Comparison of ENCODE assay signal across 20 mouse cellular contexts in genomic region chr11:61307795-61308194, GRCm38 (mm10). TPM values are rescaled to one million over a fixed set of nuclear protein-coding genes. Genes with fewer than 3 reads are reported as not detected.
DNase-seq lines count a peak whose midpoint lies in the region; ATAC-seq and TF ChIP-seq lines count a peak whose summit lies in the region.
"Had no signal": no experiment of that assay in that cellular context is flagged by ENCODE, and none has a peak within 500 bp of the region (broad histone marks: within the 10 kb centered on the region; RNA-seq: fewer than 3 reads in every experiment).

No protein-coding gene starts in this region.

- no peak for TF ChIP-seq CTCF in layer of hippocampus, adult 2 months (conservative IDR thresholded peaks at IDR 0.05)

- WGBS in liver, embryonic 13.5 days (ENCODE audit: insufficient replicate concordance), result 27% methylated on average over 7 of the region's 7 CpGs

- peaks cover 16% of the 10 kb centered on the region; the same call in 1 of the 2 replicates for H3K4me1 ChIP-seq in liver, embryonic 13.5 days (replicated peaks)
- H3K4me1 ChIP-seq: intestine, embryonic 15.5 days; midbrain, embryonic 13.5 days had no signal

- no peak overlapping the region for H3K9ac ChIP-seq in liver, embryonic 13.5 days
- H3K9ac ChIP-seq: hindbrain, embryonic 14.5 days; intestine, embryonic 15.5 days; midbrain, embryonic 13.5 days had no signal

- no peaks in the 10 kb centered on the region for H3K27me3 ChIP-seq in liver, embryonic 13.5 days
- H3K27me3 ChIP-seq: intestine, embryonic 15.5 days; midbrain, embryonic 13.5 days had no signal

- no peak overlapping the region for H3K4me3 ChIP-seq in liver, embryonic 13.5 days (replicated peaks)
- no peak overlapping the region for H3K4me3 ChIP-seq in layer of hippocampus, adult 2 months
- H3K4me3 ChIP-seq: intestine, embryonic 15.5 days; limb, embryonic 10.5 days; midbrain, embryonic 13.5 days had no signal

- no peak overlapping the region for H3K27ac ChIP-seq in liver, embryonic 13.5 days
- H3K27ac ChIP-seq in layer of hippocampus, adult 2 months, result no peak overlapping the region
- H3K27ac ChIP-seq: hindbrain, embryonic 14.5 days; intestine, embryonic 15.5 days; limb, embryonic 10.5 days; midbrain, embryonic 13.5 days had no signal

- DNase-seq in CD4-positive, CD25-positive, alpha-beta regulatory T cell, adult 2 months (ENCODE audit: low read depth, low spot score), result peak; percentile 9
- peak; percentile 51 for DNase-seq in thymus, postnatal 4 days
- DNase-seq in thymus, postnatal 14 days, result no peak
- DNase-seq in liver, embryonic 13.5 days, result peak; percentile 23
- no peak for DNase-seq in right cerebral cortex, postnatal 10 days (ENCODE audit: low spot score in 2 of 2)
- no peak for DNase-seq in urinary bladder, postnatal 36 days (ENCODE audit: low spot score in 2 of 2)
- DNase-seq in layer of hippocampus, adult 2 months (ENCODE audit: low spot score in 2 of 2), result no peak
- DNase-seq: cerebellum, postnatal 14 days; heart, postnatal 10 days; lung, adult 18-20 months; lung, postnatal 4 days had no signal

- no peaks in the 10 kb centered on the region for H3K36me3 ChIP-seq in liver, embryonic 13.5 days
- H3K36me3 ChIP-seq: intestine, embryonic 15.5 days; limb, embryonic 10.5 days; midbrain, embryonic 13.5 days had no signal

- H3K4me2 ChIP-seq in liver, embryonic 13.5 days, result no peak overlapping the region
- H3K4me2 ChIP-seq: hindbrain, embryonic 14.5 days; intestine, embryonic 15.5 days had no signal

- ATAC-seq in CD4-positive, CD25-positive, alpha-beta regulatory T cell, adult 4 months, result no peak
- ATAC-seq in liver, embryonic 13.5 days (ENCODE audit: low read depth), result peak; percentile 79; the same call in 1 of the 2 replicates
- ATAC-seq: forebrain, embryonic 14.5 days; intestine, embryonic 15.5 days; midbrain, embryonic 13.5 days; Patski had no signal

- no peaks in the 10 kb centered on the region for H3K9me3 ChIP-seq in liver, embryonic 13.5 days (replicated peaks)
- H3K9me3 ChIP-seq: intestine, embryonic 15.5 days; limb, embryonic 10.5 days; midbrain, embryonic 13.5 days had no signal

RNA-seq across cellular contexts. Expression of gene Slc47a2, which starts 34.9 kb away (rescaled TPM):
- polyA plus RNA-seq in CD4-positive, CD25-positive, alpha-beta regulatory T cell, adult 4 months (2017; shearing (Covaris generic)), result not detected
- polyA plus RNA-seq in liver, embryonic 13.5 days (2015; fragmentation: Nextera tagmentation; extraction: Ambion mirVana), result 0.06 and 0.09 TPM in 2 replicates
- not detected for total RNA-seq in layer of hippocampus, adult 2 months (2021)
- total RNA-seq: adrenal gland, adult 18-20 months had no signal
- polyA plus RNA-seq: forebrain, embryonic 14.5 days; hindbrain, embryonic 14.5 days; intestine, embryonic 15.5 days; limb, embryonic 10.5 days; midbrain, embryonic 13.5 days; Patski; small intestine, adult 2 months had no signal

RNA-seq across cellular contexts. Expression of gene Aldh3a2, which starts 40.5 kb away (rescaled TPM):
- 10 to 100 TPM; 35.8 to 49.3 TPM for polyA plus RNA-seq in CD4-positive, CD25-positive, alpha-beta regulatory T cell, adult 4 months (2017; shearing (Covaris generic))
- 21.1 and 24.2 TPM in 2 replicates for polyA plus RNA-seq in liver, embryonic 13.5 days (2015; fragmentation: Nextera tagmentation; extraction: Ambion mirVana)
- 10 to 100 TPM; 58.1 to 58.9 TPM for total RNA-seq in layer of hippocampus, adult 2 months (2021)

Comparison
In these comparisons a context has a peak if more than half of its experiments do, and no peak if none do; other contexts are left out.
1. DNase-seq: peak in CD4-positive, CD25-positive, alpha-beta regulatory T cell, adult 2 months (single experiment), thymus, postnatal 4 days (single experiment) and liver, embryonic 13.5 days (single experiment); none in thymus, postnatal 14 days (single experiment), right cerebral cortex, postnatal 10 days (0 of 2), urinary bladder, postnatal 36 days (0 of 2) and layer of hippocampus, adult 2 months (0 of 2).